Mouse (Mus musculus): Measurements from ENCODE around the gene Otos.

Gene Otos

DNA sequence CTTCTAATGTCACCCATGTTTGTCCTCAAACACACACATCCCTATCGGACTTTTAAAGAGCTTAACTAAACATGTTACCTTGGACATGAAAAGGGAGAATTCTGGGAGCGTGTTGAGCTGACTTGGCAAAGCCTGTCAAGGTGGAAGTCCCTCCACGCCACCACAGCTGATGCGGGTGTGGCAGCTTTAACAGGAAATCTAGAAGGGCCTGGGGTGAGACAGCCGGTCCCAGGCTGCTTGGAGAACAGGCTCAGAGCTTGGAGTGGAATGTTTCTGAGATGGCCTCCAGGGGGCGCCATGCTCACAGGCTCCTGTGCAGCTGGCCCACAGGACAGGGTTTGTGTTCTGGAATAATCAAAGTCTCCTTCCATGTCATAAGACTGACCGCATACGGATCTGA, at the start of gene Otos:
Gene Otos (minus strand): TSS at position 169 of the 400 bp plus-strand sequence.
- peak; percentile 79 for DNase-seq (ENCODE audit: low read depth)

DNA sequence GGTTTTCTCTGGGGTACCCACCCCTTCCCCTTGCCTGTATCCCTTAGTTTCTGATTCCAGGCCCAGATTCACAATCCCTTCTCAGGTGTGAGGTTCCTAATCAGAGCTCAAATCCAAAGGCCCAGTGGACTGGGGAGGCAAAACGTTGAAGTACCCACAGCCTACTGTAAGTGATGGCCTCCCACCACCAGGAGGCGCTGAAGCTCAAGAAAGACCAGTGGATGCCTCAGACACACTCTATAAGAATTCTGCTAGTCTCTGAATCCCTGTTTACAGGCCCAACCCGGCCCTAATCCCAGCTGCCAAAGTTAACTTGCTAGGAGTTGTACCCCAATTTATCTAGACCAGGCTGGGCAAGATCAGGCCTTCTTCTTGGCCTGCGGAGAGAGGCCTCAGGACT, 48.2 kb upstream of the Otos start:
- DNase-seq (ENCODE audit: low read depth), result peak; percentile 87

- peak; percentile 41 for DNase-seq (ENCODE audit: low read depth)
Measured at GRCm38 (mm10) chr1:92695751-92696150, 47.1 kb upstream of the Otos start.

- no peak for DNase-seq (ENCODE audit: low read depth)
Measured at GRCm38 (mm10) chr1:92691166-92691844, 42.7 kb upstream of the Otos start.

DNA sequence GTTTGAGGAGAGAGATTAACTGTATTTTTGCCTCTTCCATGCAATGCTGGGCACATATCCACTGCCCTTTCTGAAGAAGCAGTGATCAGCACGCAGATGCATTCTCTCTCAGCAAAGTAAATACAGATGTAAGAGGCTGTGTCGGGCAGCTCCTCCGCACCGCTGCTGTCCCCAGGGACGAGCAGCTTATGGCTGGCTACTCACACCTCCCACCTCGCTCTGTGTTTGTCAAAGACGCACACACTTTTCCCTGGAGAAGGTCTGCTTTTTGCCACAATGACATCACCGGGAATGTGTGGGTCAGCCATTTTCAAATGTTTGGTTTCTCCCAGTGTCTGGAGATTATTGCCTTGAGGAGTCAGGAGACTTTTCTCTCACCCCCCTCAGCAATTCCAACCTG, 38.4 kb upstream of the Otos start:
- DNase-seq (ENCODE audit: low read depth), result no peak

- DNase-seq (ENCODE audit: low read depth), result no peak
Measured at GRCm38 (mm10) chr1:92683151-92683550, 34.5 kb upstream of the Otos start.

DNA sequence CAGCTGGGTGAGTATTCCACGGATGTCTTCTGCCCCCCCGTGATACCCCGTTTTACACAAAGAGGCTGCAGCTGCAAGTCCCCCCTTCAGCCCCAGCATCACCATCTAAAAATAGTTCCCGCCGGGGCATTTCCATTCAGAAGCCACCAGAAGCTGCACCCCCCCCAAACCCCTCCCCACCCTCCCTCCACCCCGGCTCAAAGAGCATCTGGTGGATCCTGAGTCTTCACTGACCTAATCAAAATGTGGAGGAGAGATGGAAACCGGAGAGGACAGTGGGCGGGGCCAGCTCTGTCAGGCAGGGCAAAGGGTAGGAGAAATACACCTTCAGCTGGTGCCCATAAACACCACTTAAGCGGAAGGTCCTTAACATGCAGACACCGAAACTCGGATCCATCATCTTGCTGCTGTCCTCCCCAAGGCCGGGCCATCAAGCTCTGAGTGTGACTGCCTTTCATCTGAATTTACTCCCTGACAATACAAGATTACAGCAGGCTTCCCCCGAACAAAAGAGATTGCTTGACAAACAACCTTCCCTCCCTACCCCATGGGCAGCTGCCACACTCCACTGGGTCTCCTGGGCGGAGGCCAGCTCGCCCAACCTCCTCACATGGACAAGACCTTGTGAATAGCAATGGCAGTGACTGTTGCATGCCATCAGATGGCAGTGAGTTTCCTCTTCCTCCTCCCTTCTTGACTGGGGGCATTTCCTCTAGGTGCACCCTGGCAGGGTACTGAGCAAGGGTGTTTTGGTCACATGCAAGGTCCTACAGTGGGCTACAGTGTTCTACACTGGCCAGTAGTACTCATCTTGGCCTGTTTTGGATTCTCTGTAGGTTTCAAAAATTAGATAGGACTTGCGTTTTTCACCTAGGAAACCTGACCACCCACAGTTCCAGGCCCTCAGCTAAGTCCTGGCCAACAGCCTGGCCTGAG, 32.3 kb upstream of the Otos start:
- no peak for DNase-seq (ENCODE audit: low read depth)

DNA sequence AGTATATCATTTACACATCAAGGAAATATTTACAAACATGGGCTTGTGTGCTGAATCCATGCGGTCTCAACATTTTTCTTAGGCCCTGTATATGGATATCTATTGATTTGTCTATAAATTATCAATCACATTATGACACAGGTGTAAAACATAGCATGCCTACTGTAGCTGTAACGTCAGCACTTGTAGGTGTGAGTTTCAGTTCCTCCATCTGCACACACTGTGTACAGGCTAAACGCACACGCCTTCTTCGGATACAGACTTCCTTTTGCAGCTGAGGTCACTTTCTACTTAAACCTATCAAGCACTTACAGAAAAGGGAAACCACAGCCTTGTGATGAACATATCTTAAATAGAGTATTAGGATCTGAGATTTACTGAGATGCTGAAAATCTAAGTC, 30.1 kb upstream of the Otos start:
- DNase-seq (ENCODE audit: low read depth), result no peak

DNA sequence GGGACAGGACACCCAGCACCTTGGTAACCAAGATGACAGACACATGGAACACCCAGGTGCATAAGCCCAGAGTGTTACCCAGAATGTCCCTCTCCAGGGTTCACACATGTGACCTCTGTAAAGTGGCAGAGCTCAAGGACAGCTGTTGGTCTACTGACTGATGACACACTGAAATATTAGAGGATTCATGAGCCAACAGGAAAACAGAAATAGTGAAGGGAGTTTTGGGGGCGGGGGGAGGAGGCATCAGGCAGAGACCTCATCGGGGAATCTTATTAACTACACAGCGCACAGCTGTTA, 28.0 kb upstream of the Otos start:
- no peak for DNase-seq (ENCODE audit: low read depth)

GRCm38 (mm10) chr1:92675932-92676675, 27.5 kb upstream of the Otos start:
- no peak for DNase-seq (ENCODE audit: low read depth)

DNA sequence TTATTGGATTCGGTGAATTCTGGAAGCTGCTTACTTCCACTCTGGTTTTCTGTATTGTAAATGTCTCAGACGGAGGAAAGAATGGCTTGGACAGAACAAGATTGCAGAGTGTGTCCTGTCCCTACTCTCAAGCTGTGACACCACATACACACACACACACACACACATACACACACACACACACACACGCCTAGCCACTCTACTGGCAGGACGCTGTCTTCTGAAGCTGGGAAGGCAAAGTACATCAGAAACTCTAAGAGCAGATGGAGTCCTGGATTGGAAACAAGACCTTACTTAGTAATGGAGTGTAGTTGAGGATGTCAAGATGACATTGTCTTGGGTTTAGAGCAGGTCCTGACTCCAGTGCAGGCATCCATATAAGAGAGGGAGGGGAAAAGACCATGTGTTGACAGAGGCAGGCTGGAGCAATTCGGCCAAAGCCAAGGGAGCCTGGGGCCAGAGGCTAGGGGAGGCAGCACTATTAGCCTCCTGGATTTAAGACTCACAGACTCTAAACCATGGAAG, 24.7 kb upstream of the Otos start:
- DNase-seq (ENCODE audit: low read depth), result no peak

GRCm38 (mm10) chr1:92671326-92671725, 22.7 kb upstream of the Otos start:
- no peak for DNase-seq (ENCODE audit: low read depth)

DNA sequence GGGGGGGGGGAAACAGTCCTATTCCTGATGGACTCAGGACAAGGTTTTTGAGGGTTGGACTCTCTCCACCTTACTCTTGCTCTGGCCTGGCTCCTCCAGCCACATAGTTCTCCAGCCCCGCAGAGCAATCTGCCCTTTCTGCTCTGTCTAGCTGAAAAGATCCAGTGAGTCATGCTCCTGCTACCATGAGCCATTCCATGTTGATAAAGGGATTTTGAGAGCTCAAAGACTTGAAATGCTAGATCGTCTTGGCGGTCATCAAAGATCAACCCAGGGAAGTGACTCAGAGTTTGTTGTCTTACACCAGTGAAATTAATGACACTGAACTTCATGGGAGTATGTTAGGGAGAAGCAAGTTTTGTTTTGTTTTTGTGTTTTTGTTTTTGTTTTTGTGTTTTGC, 20.8 kb upstream of the Otos start:
- no peak for DNase-seq (ENCODE audit: low read depth)

GRCm38 (mm10) chr1:92667106-92667505, 18.5 kb upstream of the Otos start:
- no peak for DNase-seq (ENCODE audit: low read depth)

GRCm38 (mm10) chr1:92659392-92659791, 10.8 kb upstream of the Otos start:
- no peak for DNase-seq (ENCODE audit: low read depth)

GRCm38 (mm10) chr1:92657025-92657820, 8.6 kb upstream of the Otos start:
- DNase-seq (ENCODE audit: low read depth), result no peak

DNA sequence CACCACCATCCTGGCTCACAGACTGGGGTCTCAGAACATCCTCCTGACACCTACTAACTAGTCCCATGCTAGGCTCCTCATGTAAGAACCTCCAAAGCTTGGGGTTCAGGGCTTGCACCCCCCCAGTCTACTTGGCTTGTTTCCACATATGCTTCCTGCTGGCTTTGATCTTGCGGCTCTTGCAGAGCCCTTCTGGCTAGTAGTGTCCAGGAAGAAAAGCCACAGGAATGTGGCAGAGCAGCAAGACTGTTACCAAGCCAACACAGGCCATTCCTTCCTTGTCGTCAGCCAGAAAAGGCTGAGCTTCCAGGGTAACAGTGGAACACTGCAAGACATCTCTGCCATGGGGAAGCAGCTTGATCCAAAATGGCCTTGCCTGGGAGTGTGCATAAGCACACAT, 6.0 kb upstream of the Otos start:
- no peak for DNase-seq (ENCODE audit: low read depth)

DNA sequence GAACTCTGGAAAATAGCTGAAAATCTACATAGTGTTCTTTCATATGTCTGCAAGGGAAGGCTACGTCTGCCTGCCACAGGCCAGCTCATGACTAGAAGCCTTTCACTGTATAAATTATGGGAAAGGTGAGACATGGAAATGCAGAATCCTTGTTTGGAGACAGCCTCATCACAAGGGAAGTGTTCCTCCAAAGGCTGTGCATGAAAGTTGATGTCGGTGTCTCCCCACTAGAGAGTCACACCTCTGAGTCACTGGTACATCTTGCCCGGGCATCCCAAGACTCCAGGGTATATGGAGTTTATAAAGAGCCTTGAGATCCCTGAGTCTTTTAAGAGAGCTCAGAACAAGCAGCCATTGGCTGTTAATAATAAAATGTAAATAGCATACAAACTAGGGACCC, 4.5 kb upstream of the Otos start:
- no peak for DNase-seq (ENCODE audit: low read depth)

DNA sequence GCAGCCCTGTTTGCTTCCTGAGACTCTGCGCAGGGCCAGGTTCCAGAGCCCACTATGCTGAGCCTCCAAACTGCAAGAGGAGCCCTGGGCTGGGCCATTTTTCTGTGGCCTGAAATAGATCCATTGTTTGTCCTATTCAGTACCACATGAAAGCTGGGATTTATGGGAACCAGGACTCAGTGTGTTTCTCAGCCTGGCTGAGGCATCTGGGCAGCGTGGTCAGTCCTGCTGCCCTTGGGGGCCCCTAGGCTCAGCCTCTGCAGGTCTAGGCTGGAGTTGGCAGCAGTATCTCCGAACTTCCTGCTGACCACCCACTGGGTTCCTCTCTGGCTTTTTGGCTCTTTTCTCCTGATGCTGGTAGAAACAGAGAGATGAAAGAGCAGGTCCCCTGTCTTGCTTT, 2.8 kb upstream of the Otos start:
- DNase-seq (ENCODE audit: low read depth), result no peak

DNA sequence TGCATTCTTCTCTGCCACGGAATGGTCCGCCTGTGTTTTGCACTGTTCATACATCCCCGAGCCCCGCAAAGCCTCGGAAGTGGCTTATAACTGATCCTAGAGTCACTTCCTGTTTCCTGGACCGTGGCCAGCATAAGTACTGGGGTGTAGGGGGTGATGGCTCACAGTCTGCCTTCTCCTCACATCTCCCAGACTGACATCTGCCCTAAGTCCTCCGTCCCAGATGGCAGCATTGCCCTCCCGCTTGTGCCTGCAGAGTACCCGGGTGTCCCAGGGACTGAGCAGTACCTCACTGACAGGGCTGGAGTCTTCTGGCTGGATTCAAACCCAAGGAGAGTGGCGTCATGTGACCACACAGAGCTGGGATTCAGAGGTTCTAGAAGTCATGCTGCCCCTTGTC, 444 bp downstream of the Otos start:
- DNase-seq (ENCODE audit: low read depth), result peak; percentile 66

DNA sequence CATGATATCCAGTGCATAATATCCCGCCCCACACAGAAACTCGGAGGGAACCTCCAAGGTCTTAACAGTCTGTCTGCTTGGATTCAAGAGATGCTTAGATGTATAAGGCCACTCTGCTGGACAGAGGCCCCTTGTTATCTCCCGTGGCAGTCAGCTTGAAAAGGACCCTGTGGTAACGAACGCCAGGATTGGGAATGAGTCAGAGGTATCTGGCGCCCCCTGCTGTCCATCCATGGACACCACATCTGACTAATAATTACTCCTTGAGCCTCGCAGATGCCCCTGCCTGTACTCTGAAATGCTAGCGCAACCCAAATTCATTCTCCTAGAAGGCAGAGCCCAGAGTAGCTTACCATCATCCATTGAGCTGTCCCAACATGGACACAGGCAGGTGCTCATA, 889 bp downstream of the Otos start:
- DNase-seq (ENCODE audit: low read depth), result peak; percentile 82

DNA sequence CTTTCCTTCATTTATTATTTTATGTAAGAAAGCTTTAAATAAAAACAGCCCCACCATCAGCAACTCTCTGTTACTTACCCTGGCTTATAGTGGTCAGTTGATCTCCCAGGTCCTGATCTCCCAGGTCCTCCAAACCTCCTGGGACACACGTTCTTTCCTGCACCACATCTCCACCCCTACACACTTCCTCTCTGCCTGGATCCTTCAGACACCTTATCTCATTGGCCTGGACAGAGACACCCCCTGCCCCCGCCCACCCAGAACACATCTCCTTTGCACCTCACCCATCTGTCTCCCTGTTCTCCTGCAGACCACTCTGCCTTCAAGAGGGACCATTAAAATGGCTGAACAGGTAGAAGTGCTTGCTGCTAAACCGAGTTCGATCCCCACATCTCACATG, 1.6 kb downstream of the Otos start:
- no peak for DNase-seq (ENCODE audit: low read depth)

Data from induced T-regulatory cell, adult 2 months (primary cell).